Mouse (Mus musculus): ENCODE results near the gene Sash3. TPM values are rescaled to one million over a fixed set of nuclear protein-coding genes. Genes with fewer than 3 reads are reported as not detected.
"Not testable (repeated sequence)": the region's sequence is repeated elsewhere in the genome, so short reads cannot be mapped to it uniquely, and the experiment has no call there.

Gene Sash3
- polyA plus RNA-seq, 1 experiment from 2014 or later: 2.2 TPM

DNA sequence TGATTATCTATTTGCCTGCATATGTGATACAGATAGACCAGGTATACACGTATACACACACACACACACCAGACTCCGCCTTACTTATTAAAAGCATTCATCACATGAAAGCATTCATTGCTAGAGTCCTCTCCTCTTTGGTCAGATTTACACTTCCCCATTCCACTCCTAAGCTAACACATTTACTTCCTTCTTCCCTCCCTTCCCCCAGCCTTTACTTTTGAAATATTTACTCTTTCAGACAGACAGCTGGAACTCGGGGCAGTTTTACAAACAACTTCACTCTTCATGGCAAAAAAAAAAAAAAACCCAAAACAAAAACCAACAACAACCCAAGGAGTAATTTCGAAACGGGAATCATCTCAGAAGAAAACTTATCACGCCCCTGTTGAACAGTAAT, 58.2 kb downstream of the Sash3 start:
- Histone ChIP-seq H3K4me3 (no peak overlapping the region), H3K27ac (no peak overlapping the region), H3K9me3 (replicated peaks) (no peaks in the 10 kb centered on the region), H3K9ac (no peak overlapping the region), H3K27me3 (no peaks in the 10 kb centered on the region), H3K4me2 (no peak overlapping the region), H3K36me3 (no peaks in the 10 kb centered on the region), H3K4me1 (replicated peaks) (no peaks in the 10 kb centered on the region)
- WGBS: 76% methylated on average over 6 of the region's 6 CpGs
- ATAC-seq (replicated peaks; ENCODE audit: insufficient number of reproducible peaks, insufficient read depth, low FRiP score, low read depth): no peak

DNA sequence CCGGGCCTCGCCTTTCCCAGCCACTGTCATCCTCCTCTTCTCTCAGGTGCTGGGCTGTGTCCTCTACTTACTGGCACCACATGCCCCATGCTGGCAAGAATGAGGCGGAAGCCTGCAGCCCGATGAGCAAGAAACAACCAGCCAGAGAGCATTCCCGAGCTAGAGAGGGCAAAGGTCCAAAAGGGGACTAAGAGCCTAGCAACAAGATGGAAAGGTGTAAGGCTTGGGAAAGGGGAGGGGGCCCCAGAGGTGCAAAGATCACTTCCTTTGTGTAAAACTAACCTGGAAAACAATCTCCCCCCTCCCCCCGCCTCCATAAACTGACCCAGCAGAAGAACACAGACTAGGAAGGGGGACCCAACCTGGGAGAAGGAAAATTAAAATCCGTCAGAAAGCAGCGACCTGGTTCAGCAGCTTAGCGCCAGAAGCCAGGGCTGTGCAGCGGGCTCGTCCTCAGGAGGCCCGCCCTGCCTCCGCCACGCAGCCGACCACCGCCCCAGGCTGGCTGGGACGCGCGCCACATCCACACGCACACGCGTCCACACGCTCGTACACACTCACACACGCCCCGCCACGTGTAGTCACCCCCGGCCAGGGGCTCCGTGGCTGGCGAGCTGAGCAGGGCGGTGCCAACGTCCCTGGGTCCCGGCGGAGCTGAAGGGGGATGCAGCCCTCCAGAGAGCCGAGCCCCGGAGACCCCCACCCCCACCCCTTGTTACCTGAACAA, 61.7 kb downstream of the Sash3 start:
- Histone ChIP-seq H3K9me3 (replicated peaks) (no peaks in the 10 kb centered on the region), H3K36me3 (no peaks in the 10 kb centered on the region), H3K4me1 (replicated peaks) (no peaks in the 10 kb centered on the region), H3K4me2 (peak overlapping the region; percentile 59), H3K27me3 (no peaks in the 10 kb centered on the region), H3K27ac (peak overlapping the region; percentile 60), H3K4me3 (peak overlapping the region; percentile 78), H3K9ac (peak overlapping the region; percentile 66)
- WGBS: 6% methylated on average over 34 of the region's 36 CpGs
- ATAC-seq (replicated peaks; ENCODE audit: insufficient number of reproducible peaks, insufficient read depth, low FRiP score, low read depth): peak; percentile 61

DNA sequence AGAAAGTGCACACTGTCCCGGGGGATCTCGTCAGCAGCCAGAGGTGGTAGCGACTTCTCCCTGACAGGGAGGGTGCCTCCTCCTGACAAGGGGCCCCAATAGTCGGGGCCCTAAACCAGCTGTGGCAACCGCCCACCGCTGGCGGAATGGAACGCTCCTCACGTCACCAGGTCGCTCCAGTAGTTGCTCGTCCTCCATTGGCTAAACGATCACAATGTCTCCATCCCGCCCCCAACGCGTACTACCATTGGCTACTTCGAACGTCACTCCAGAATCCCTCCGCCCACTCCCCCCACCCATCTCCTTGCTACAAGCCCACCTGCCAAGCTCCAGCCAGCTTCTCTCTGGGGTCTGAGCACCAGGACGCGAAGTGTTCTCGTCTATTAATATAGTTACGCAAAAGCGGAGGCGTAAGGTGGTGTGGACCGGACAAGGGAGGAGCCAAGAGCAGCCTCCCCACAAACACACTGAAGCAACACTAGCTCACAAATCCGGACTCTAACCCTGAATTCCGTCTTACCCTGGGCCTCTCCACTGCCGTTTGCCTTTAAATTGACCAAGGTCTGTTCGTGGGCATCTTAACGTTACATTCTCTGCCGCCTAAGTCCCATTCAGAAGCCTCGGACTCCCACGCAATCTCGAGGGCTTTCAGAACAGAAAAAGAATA, 62.4 kb downstream of the Sash3 start, which contains the start of gene Zdhhc9:
Gene Zdhhc9 (minus strand): TSS at position 360 of the 667 bp plus-strand sequence.
- WGBS: 8% methylated on average over 34 of the region's 34 CpGs
- H3K27me3 ChIP-seq: no peaks in the 10 kb centered on the region
- peak; percentile 97 for ATAC-seq (replicated peaks; ENCODE audit: insufficient number of reproducible peaks, insufficient read depth, low FRiP score, low read depth)
- peak within 1 kb of the TSS; percentile 62 for H3K4me2 ChIP-seq
- H3K9me3 ChIP-seq (replicated peaks): no peaks in the 10 kb centered on the region
- peak within 1 kb of the TSS; percentile 60 for H3K27ac ChIP-seq
- no peaks in the 10 kb centered on the region for H3K36me3 ChIP-seq
- H3K9ac ChIP-seq: peak within 1 kb of the TSS; percentile 66
- H3K4me3 ChIP-seq: peak within 1 kb of the TSS; percentile 78
- H3K4me1 ChIP-seq (replicated peaks): no peaks in the 10 kb centered on the region

DNA sequence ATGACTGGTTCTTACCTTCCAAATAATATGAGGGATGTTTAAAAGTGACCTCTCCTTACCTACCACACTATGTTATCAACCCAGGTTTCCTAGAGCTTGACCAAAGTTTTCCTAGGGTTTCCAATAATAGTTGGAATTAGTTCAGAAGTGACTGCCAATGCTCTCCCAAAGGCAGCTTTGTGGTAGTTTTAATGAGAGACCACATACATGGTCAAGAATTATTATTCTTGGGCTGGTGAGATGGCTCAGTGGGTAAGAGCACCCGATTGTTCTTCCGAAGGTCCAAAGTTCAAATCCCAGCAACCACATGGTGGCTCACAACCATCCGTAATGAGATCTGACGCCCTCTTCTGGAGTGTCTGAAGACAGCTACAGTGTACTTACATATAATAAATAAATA, 63.5 kb downstream of the Sash3 start:
- not testable (repeated sequence) for H3K9me3 ChIP-seq (replicated peaks); H3K9ac ChIP-seq; H3K4me2 ChIP-seq; H3K4me1 ChIP-seq (replicated peaks); H3K4me3 ChIP-seq; H3K27me3 ChIP-seq; ATAC-seq (replicated peaks; ENCODE audit: insufficient number of reproducible peaks, insufficient read depth, low FRiP score, low read depth); H3K36me3 ChIP-seq; H3K27ac ChIP-seq
- 80% methylated on average over 4 of the region's 4 CpGs for WGBS

Other genes starting within 250 kb of the Sash3 start
- gene Ocrl, start 234.0 kb upstream of the Sash3 start, polyA plus RNA-seq (2015; fragmentation: Nextera tagmentation; extraction: Ambion mirVana): 10.8 and 13.2 TPM in 2 replicates
- 6.5 and 7.2 TPM in 2 replicates for gene Apln, start 111.6 kb upstream of the Sash3 start, polyA plus RNA-seq (2015; fragmentation: Nextera tagmentation; extraction: Ambion mirVana)
- gene Xpnpep2, start 37.7 kb upstream of the Sash3 start, polyA plus RNA-seq (2015; fragmentation: Nextera tagmentation; extraction: Ambion mirVana): 0.49 and 0.70 TPM in 2 replicates
- gene Zdhhc9, start 62.4 kb downstream of the Sash3 start, polyA plus RNA-seq (2015; fragmentation: Nextera tagmentation; extraction: Ambion mirVana): 3.1 and 4.2 TPM in 2 replicates
- gene Utp14a, start 110.4 kb downstream of the Sash3 start, polyA plus RNA-seq (2015; fragmentation: Nextera tagmentation; extraction: Ambion mirVana): 9.0 and 9.8 TPM in 2 replicates
- gene Bcorl1, start 194.9 kb downstream of the Sash3 start, polyA plus RNA-seq (2015; fragmentation: Nextera tagmentation; extraction: Ambion mirVana): 3.1 and 4.2 TPM in 2 replicates